Mouse (Mus musculus) megakaryocyte, embryonic 14.5 days (primary cell): ENCODE measurements at regions not wholly inside any gene's neighbourhood (a gene's known extent, or its start where the extent isn't known, plus 50 kb on each side); places are given as distances from the start of the nearest gene placed in this dataset.

Experiments
- FLI1 ChIP-seq: IDR thresholded peaks from 2 replicates; pipeline ENCODE4 v1.6.1; 2012; ENCODE audit warnings: low read length, inconsistent platforms, mixed read lengths
- GATA1 ChIP-seq: IDR thresholded peaks from 3 replicates; pipeline ENCODE4 v1.6.1; 2012; ENCODE audit warnings: mixed read lengths, low read length, inconsistent platforms, borderline replicate concordance

DNA sequence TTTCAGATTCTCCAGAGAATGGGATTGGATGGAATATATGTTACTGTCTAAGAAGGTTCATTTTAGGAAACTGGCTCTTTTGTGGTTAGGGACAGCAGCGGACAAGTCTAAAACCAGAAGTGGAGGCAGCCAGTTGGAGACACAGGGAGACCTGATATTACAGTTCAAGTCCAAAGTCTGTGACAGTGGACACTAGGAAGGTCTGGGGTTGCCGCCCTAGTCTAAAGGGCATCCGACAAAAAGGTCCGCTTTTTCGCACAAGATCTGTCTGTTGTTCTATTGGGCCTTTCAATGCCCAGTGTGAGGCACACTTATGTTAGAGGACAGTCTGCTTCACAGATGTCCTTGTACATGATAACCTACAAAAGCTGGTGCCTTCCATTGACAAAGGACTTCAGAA is 152.9 kb upstream of the Mpped2 start:
- no peak for TF ChIP-seq FLI1
- TF ChIP-seq GATA1, result no peak
